Comparison of ENCODE assay signal across 22 mouse cellular contexts in genomic region chr19:4521426-4522050, GRCm38 (mm10). TPM values are rescaled to one million over a fixed set of nuclear protein-coding genes. Genes with fewer than 3 reads are reported as not detected.
DNase-seq lines count a peak whose midpoint lies in the region; ATAC-seq and TF ChIP-seq lines count a peak whose summit lies in the region.
"Had no signal": no experiment of that assay in that cellular context is flagged by ENCODE, and none has a peak within 500 bp of the region (broad histone marks: within the 10 kb centered on the region; RNA-seq: fewer than 3 reads in every experiment).

No protein-coding gene starts in this region.

- TF ChIP-seq CTCF in liver, adult 2 months (IDR thresholded peaks at IDR 0.05; ENCODE audit: low read depth, low read length), result no peak
- no peak for TF ChIP-seq CTCF in liver, postnatal 0 days (IDR thresholded peaks at IDR 0.05; ENCODE audit: low read depth)
- TF ChIP-seq CTCF in midbrain, postnatal 0 days (IDR thresholded peaks at IDR 0.05), result no peak

- H3K4me3 ChIP-seq in embryonic facial prominence, embryonic 11.5 days (ENCODE audit: low read depth, low read length), result no peak overlapping the region
- H3K4me3 ChIP-seq in embryonic facial prominence, embryonic 10.5 days, result no peak overlapping the region
- H3K4me3 ChIP-seq in liver, adult 2 months (ENCODE audit: insufficient read depth, low read depth, low read length), result no peak overlapping the region
- H3K4me3 ChIP-seq in liver, postnatal 0 days (ENCODE audit: low read depth, low read length), result no peak overlapping the region
- H3K4me3 ChIP-seq in embryonic facial prominence, embryonic 12.5 days, result no peak overlapping the region
- H3K4me3 ChIP-seq in midbrain, postnatal 0 days (ENCODE audit: low read depth, low read length), result no peak overlapping the region
- H3K4me3 ChIP-seq: forebrain, embryonic 15.5 days; heart, embryonic 13.5 days; hindbrain, embryonic 15.5 days had no signal

- H3K4me1 ChIP-seq in embryonic facial prominence, embryonic 11.5 days (ENCODE audit: control insufficient read depth, insufficient read depth, low read length), result no peaks in the 10 kb centered on the region
- H3K4me1 ChIP-seq in embryonic facial prominence, embryonic 10.5 days, result peaks cover 20% of the 10 kb centered on the region
- peaks cover 10% of the 10 kb centered on the region; the same call in 1 of the 2 replicates for H3K4me1 ChIP-seq in liver, adult 2 months (ENCODE audit: control insufficient read depth, insufficient read depth, low read length)
- H3K4me1 ChIP-seq in liver, postnatal 0 days (ENCODE audit: insufficient read depth), result no peaks in the 10 kb centered on the region; the same call in 1 of the 2 replicates
- peaks cover 19% of the 10 kb centered on the region for H3K4me1 ChIP-seq in embryonic facial prominence, embryonic 12.5 days
- H3K4me1 ChIP-seq in midbrain, postnatal 0 days (ENCODE audit: insufficient read depth, low read length), result no peaks in the 10 kb centered on the region
- H3K4me1 ChIP-seq: forebrain, embryonic 15.5 days; hindbrain, embryonic 15.5 days had no signal

- H3K36me3 ChIP-seq in embryonic facial prominence, embryonic 11.5 days (replicated peaks; ENCODE audit: control insufficient read depth, insufficient read depth, low read depth, low read length), result no peaks in the 10 kb centered on the region
- H3K36me3 ChIP-seq in embryonic facial prominence, embryonic 10.5 days (replicated peaks), result no peaks in the 10 kb centered on the region
- peaks cover 17% of the 10 kb centered on the region for H3K36me3 ChIP-seq in liver, adult 2 months (ENCODE audit: control insufficient read depth, insufficient read depth, low read length)
- 0 out of 2 replicates have a peak, but pooled peaks cover 3% of the 10 kb centered on the region for H3K36me3 ChIP-seq in liver, postnatal 0 days (replicated peaks; ENCODE audit: insufficient read depth, low read length)
- no peaks in the 10 kb centered on the region for H3K36me3 ChIP-seq in embryonic facial prominence, embryonic 12.5 days
- H3K36me3 ChIP-seq in midbrain, postnatal 0 days (ENCODE audit: insufficient read depth, low read length), result no peaks in the 10 kb centered on the region
- H3K36me3 ChIP-seq: forebrain, embryonic 15.5 days; heart, embryonic 13.5 days; hindbrain, embryonic 15.5 days had no signal

- H3K27me3 ChIP-seq in embryonic facial prominence, embryonic 11.5 days (ENCODE audit: control insufficient read depth, insufficient read depth, low read length), result no peaks in the 10 kb centered on the region
- H3K27me3 ChIP-seq in embryonic facial prominence, embryonic 10.5 days (replicated peaks; ENCODE audit: low read depth, poor library complexity, severe bottlenecking), result no peaks in the 10 kb centered on the region
- no peaks in the 10 kb centered on the region for H3K27me3 ChIP-seq in liver, adult 2 months (ENCODE audit: control insufficient read depth, insufficient read depth, low read length)
- no peaks in the 10 kb centered on the region for H3K27me3 ChIP-seq in liver, postnatal 0 days (ENCODE audit: insufficient read depth, low read length)
- no peaks in the 10 kb centered on the region for H3K27me3 ChIP-seq in embryonic facial prominence, embryonic 12.5 days
- no peaks in the 10 kb centered on the region for H3K27me3 ChIP-seq in midbrain, postnatal 0 days (ENCODE audit: insufficient read depth, low read length)
- H3K27me3 ChIP-seq: CH12.LX; forebrain, embryonic 15.5 days; heart, embryonic 13.5 days; hindbrain, embryonic 15.5 days had no signal

- 0 out of 2 replicates have a peak overlapping the region, but pooled peaks have one; percentile 35 for H3K27ac ChIP-seq in embryonic facial prominence, embryonic 11.5 days (replicated peaks; ENCODE audit: low read depth, low read length)
- H3K27ac ChIP-seq in embryonic facial prominence, embryonic 10.5 days (replicated peaks), result no peak overlapping the region; the same call in 1 of the 2 replicates
- H3K27ac ChIP-seq in liver, adult 2 months (replicated peaks; ENCODE audit: insufficient read depth, low read depth, low read length), result peak overlapping the region; percentile 79
- no peak overlapping the region for H3K27ac ChIP-seq in liver, postnatal 0 days (ENCODE audit: low read depth)
- H3K27ac ChIP-seq in embryonic facial prominence, embryonic 12.5 days, result peak overlapping the region; percentile 24; the same call in 1 of the 2 replicates
- no peak overlapping the region for H3K27ac ChIP-seq in midbrain, postnatal 0 days (ENCODE audit: low read depth, low read length)
- H3K27ac ChIP-seq: forebrain, embryonic 15.5 days; heart, embryonic 13.5 days; hindbrain, embryonic 15.5 days had no signal

- no peak for ATAC-seq in embryonic facial prominence, embryonic 11.5 days (replicated peaks; ENCODE audit: insufficient number of reproducible peaks, low FRiP score, low TSS enrichment, low read depth)
- no peak for ATAC-seq in liver, postnatal 0 days
- no peak for ATAC-seq in embryonic facial prominence, embryonic 12.5 days (ENCODE audit: insufficient number of reproducible peaks, insufficient read depth, low FRiP score, low TSS enrichment)
- ATAC-seq in midbrain, postnatal 0 days (ENCODE audit: low FRiP score), result no peak
- ATAC-seq: forebrain, embryonic 15.5 days; intestine, embryonic 16.5 days had no signal

- WGBS in embryonic facial prominence, embryonic 11.5 days, result 58% methylated on average over 3 of the region's 3 CpGs
- 79% methylated on average over 3 of the region's 3 CpGs for WGBS in embryonic facial prominence, embryonic 10.5 days
- WGBS in liver, adult 2 months, result 46% methylated on average over 3 of the region's 3 CpGs
- 80% methylated on average over 3 of the region's 3 CpGs for WGBS in liver, postnatal 0 days (ENCODE audit: insufficient replicate concordance)
- 60% methylated on average over 3 of the region's 3 CpGs for WGBS in embryonic facial prominence, embryonic 12.5 days
- WGBS in midbrain, postnatal 0 days, result 94% methylated on average over 3 of the region's 3 CpGs

- no peaks in the 10 kb centered on the region for H3K9me3 ChIP-seq in embryonic facial prominence, embryonic 11.5 days (replicated peaks; ENCODE audit: control insufficient read depth, low read length)
- no peaks in the 10 kb centered on the region for H3K9me3 ChIP-seq in embryonic facial prominence, embryonic 10.5 days
- no peaks in the 10 kb centered on the region for H3K9me3 ChIP-seq in liver, postnatal 0 days (ENCODE audit: low read length)
- H3K9me3 ChIP-seq in embryonic facial prominence, embryonic 12.5 days, result no peaks in the 10 kb centered on the region
- no peaks in the 10 kb centered on the region for H3K9me3 ChIP-seq in midbrain, postnatal 0 days (ENCODE audit: low read length)
- H3K9me3 ChIP-seq: forebrain, embryonic 15.5 days; heart, embryonic 13.5 days; hindbrain, embryonic 15.5 days had no signal

- H3K9ac ChIP-seq in embryonic facial prominence, embryonic 11.5 days (replicated peaks; ENCODE audit: low read length), result no peak overlapping the region
- H3K9ac ChIP-seq in liver, adult 2 months (ENCODE audit: low read depth, low read length), result no peak overlapping the region
- no peak overlapping the region for H3K9ac ChIP-seq in liver, postnatal 0 days (replicated peaks)
- no peak overlapping the region for H3K9ac ChIP-seq in embryonic facial prominence, embryonic 12.5 days
- H3K9ac ChIP-seq in midbrain, postnatal 0 days (replicated peaks; ENCODE audit: low read length, poor library complexity, severe bottlenecking), result no peak overlapping the region
- H3K9ac ChIP-seq: forebrain, embryonic 15.5 days; heart, embryonic 13.5 days; hindbrain, embryonic 15.5 days had no signal

- TF ChIP-seq POLR2A in liver, adult 2 months (IDR thresholded peaks at IDR 0.05; ENCODE audit: extremely low read depth, insufficient read depth, low read length), result no peak

- no peak overlapping the region for H3K4me2 ChIP-seq in embryonic facial prominence, embryonic 11.5 days (ENCODE audit: low read depth, low read length)
- H3K4me2 ChIP-seq in liver, postnatal 0 days (ENCODE audit: low read depth, low read length), result no peak overlapping the region
- H3K4me2 ChIP-seq in embryonic facial prominence, embryonic 12.5 days (replicated peaks), result no peak overlapping the region
- no peak overlapping the region for H3K4me2 ChIP-seq in midbrain, postnatal 0 days (ENCODE audit: low read depth, low read length, poor library complexity, severe bottlenecking)
- H3K4me2 ChIP-seq: forebrain, embryonic 15.5 days; heart, embryonic 13.5 days; hindbrain, embryonic 15.5 days had no signal

- no peak for TF ChIP-seq EP300 in liver, postnatal 0 days (IDR thresholded peaks at IDR 0.05; ENCODE audit: low read depth)

- H3K79me2 ChIP-seq in liver, adult 2 months (ENCODE audit: control insufficient read depth, insufficient read depth, low read length), result peaks cover 7% of the 10 kb centered on the region; the same call in 1 of the 2 replicates

- no peak for DNase-seq in embryonic facial prominence, embryonic 11.5 days (ENCODE audit: low spot score)
- DNase-seq in embryonic facial prominence, embryonic 10.5 days (ENCODE audit: low spot score), result no peak
- DNase-seq in liver, adult 2 months (ENCODE audit: extremely low read depth, low read depth, low spot score), result peak; percentile 92
- no peak for DNase-seq in liver, postnatal 0 days
- no peak for DNase-seq in spleen, postnatal 36 days (ENCODE audit: low spot score in 2 of 2)
- no peak for DNase-seq in adrenal gland, postnatal 14 days
- no peak for DNase-seq in midbrain, postnatal 0 days (ENCODE audit: low spot score)
- DNase-seq: adrenal gland, postnatal 10 days; cerebellum, adult 2 months; cerebellum, postnatal 10 days; gastrocnemius, postnatal 14 days; heart, postnatal 36 days had no signal

RNA-seq across cellular contexts. Expression of gene Pcx, which starts 11.3 kb away (rescaled TPM):
- 15.4 and 19.2 TPM in 2 replicates for polyA plus RNA-seq in embryonic facial prominence, embryonic 11.5 days (2014; fragmentation: Nextera tagmentation; extraction: Ambion mirVana)
- 24.1 and 26.8 TPM in 2 replicates for polyA plus RNA-seq in embryonic facial prominence, embryonic 10.5 days (2016; fragmentation: Nextera tagmentation; extraction: Ambion mirVana)
- total RNA-seq in liver, adult 2 months (2014; rRNA removed), result 266 and 269 TPM in 2 replicates
- polyA plus RNA-seq in liver, adult 2 months (2012; rRNA removed), result 237 and 274 TPM in 2 replicates
- 220 and 283 TPM in 2 replicates for polyA plus RNA-seq in liver, postnatal 0 days (2015; fragmentation: Nextera tagmentation; extraction: Ambion mirVana)
- polyA plus RNA-seq in embryonic facial prominence, embryonic 12.5 days (2016; fragmentation: Nextera tagmentation; extraction: Ambion mirVana), result 30.6 and 32.1 TPM in 2 replicates
- 351 and 352 TPM in 2 replicates for total RNA-seq in adrenal gland, postnatal 14 days (2021)
- total RNA-seq in midbrain, postnatal 0 days (2014; rRNA removed), result 45.1 and 57.8 TPM in 2 replicates
- 32.0 and 41.2 TPM in 2 replicates for polyA plus RNA-seq in midbrain, postnatal 0 days (2015; fragmentation: Nextera tagmentation; extraction: Ambion mirVana)

RNA-seq across cellular contexts. Expression of gene 2010003K11Rik, which starts 23.2 kb away (rescaled TPM):
- not detected in 2 replicates for polyA plus RNA-seq in embryonic facial prominence, embryonic 11.5 days (2014; fragmentation: Nextera tagmentation; extraction: Ambion mirVana)
- polyA plus RNA-seq in embryonic facial prominence, embryonic 10.5 days (2016; fragmentation: Nextera tagmentation; extraction: Ambion mirVana), result not detected in 2 replicates
- 6.3 and 6.6 TPM in 2 replicates for total RNA-seq in liver, adult 2 months (2014; rRNA removed)
- polyA plus RNA-seq in liver, adult 2 months (2012; rRNA removed), result 5.4 and 7.5 TPM in 2 replicates
- polyA plus RNA-seq in liver, postnatal 0 days (2015; fragmentation: Nextera tagmentation; extraction: Ambion mirVana), result 5.8 and 7.6 TPM in 2 replicates
- polyA plus RNA-seq in embryonic facial prominence, embryonic 12.5 days (2016; fragmentation: Nextera tagmentation; extraction: Ambion mirVana), result not detected in 2 replicates
- total RNA-seq in adrenal gland, postnatal 14 days (2021), result 23.0 and 25.2 TPM in 2 replicates
- total RNA-seq in midbrain, postnatal 0 days (2014; rRNA removed), result not detected in 2 replicates
- polyA plus RNA-seq in midbrain, postnatal 0 days (2015; fragmentation: Nextera tagmentation; extraction: Ambion mirVana), result 0.23 TPM in 1 of 2 replicates, not detected in the other
- total RNA-seq: CH12.LX; gastrocnemius, postnatal 14 days had no signal
- polyA plus RNA-seq: cerebellum, adult 2 months; embryonic facial prominence, embryonic 14.5 days; forebrain, embryonic 11.5 days; forebrain, embryonic 15.5 days; heart, embryonic 13.5 days; heart, postnatal 0 days; hindbrain, embryonic 11.5 days; hindbrain, embryonic 15.5 days had no signal

RNA-seq across cellular contexts. Expression of gene Syt12, which starts 44.3 kb away (rescaled TPM):
- polyA plus RNA-seq in embryonic facial prominence, embryonic 11.5 days (2014; fragmentation: Nextera tagmentation; extraction: Ambion mirVana), result 1.2 and 1.9 TPM in 2 replicates
- 2.6 and 2.8 TPM in 2 replicates for polyA plus RNA-seq in embryonic facial prominence, embryonic 10.5 days (2016; fragmentation: Nextera tagmentation; extraction: Ambion mirVana)
- total RNA-seq in liver, adult 2 months (2014; rRNA removed), result 0.27 and 0.28 TPM in 2 replicates
- polyA plus RNA-seq in liver, adult 2 months (2012; rRNA removed), result 0.47 and 0.91 TPM in 2 replicates
- polyA plus RNA-seq in liver, postnatal 0 days (2015; fragmentation: Nextera tagmentation; extraction: Ambion mirVana), result 0.15 and 0.19 TPM in 2 replicates
- polyA plus RNA-seq in embryonic facial prominence, embryonic 12.5 days (2016; fragmentation: Nextera tagmentation; extraction: Ambion mirVana), result 2.1 and 2.3 TPM in 2 replicates
- 35.0 and 41.1 TPM in 2 replicates for total RNA-seq in adrenal gland, postnatal 14 days (2021)
- 12.2 and 20.9 TPM in 2 replicates for total RNA-seq in midbrain, postnatal 0 days (2014; rRNA removed)
- polyA plus RNA-seq in midbrain, postnatal 0 days (2015; fragmentation: Nextera tagmentation; extraction: Ambion mirVana), result 7.0 and 7.6 TPM in 2 replicates

Comparison
In these comparisons a context has a peak if more than half of its experiments do, and no peak if none do; other contexts are left out.
1. H3K27ac ChIP-seq: peak in embryonic facial prominence, embryonic 11.5 days (single experiment), liver, adult 2 months (single experiment) and embryonic facial prominence, embryonic 12.5 days (single experiment); none in embryonic facial prominence, embryonic 10.5 days (single experiment), liver, postnatal 0 days (single experiment) and midbrain, postnatal 0 days (single experiment).